ENCODE assay signal across 9 mouse cellular contexts in genomic region chr12:21318143-21318895, GRCm38 (mm10). TPM values are rescaled to one million over a fixed set of nuclear protein-coding genes. Genes with fewer than 3 reads are reported as not detected.
DNase-seq lines count a peak whose midpoint lies in the region; ATAC-seq and TF ChIP-seq lines count a peak whose summit lies in the region.
"Had no signal": no experiment of that assay in that cellular context is flagged by ENCODE, and none has a peak within 500 bp of the region (broad histone marks: within the 10 kb centered on the region; RNA-seq: fewer than 3 reads in every experiment).

No protein-coding gene starts in this region.

- H3K27me3 ChIP-seq in hindbrain, embryonic 10.5 days (ENCODE audit: insufficient read depth, poor library complexity, severe bottlenecking) = no peaks in the 10 kb centered on the region
- no peaks in the 10 kb centered on the region for H3K27me3 ChIP-seq in hindbrain, embryonic 13.5 days
- no peaks in the 10 kb centered on the region for H3K27me3 ChIP-seq in ES-Bruce4 (ENCODE audit: control insufficient read depth, insufficient read depth, low read length, poor library complexity, severe bottlenecking)

- H3K9me3 ChIP-seq in hindbrain, embryonic 10.5 days = no peaks in the 10 kb centered on the region
- H3K9me3 ChIP-seq in hindbrain, embryonic 13.5 days = no peaks in the 10 kb centered on the region
- no peaks in the 10 kb centered on the region for H3K9me3 ChIP-seq in ES-Bruce4 (replicated peaks; ENCODE audit: control insufficient read depth, insufficient read depth, low read length, poor library complexity, severe bottlenecking)

- ATAC-seq in hindbrain, embryonic 13.5 days (ENCODE audit: low FRiP score) = no peak

- WGBS in hindbrain, embryonic 10.5 days = 74% methylated on average over 12 of the region's 12 CpGs
- WGBS in hindbrain, embryonic 13.5 days = 76% methylated on average over 12 of the region's 12 CpGs

- peaks cover 71% of the 10 kb centered on the region for H3K36me3 ChIP-seq in hindbrain, embryonic 10.5 days
- peaks cover 46% of the 10 kb centered on the region for H3K36me3 ChIP-seq in hindbrain, embryonic 13.5 days
- peaks cover 17% of the 10 kb centered on the region for H3K36me3 ChIP-seq in ES-Bruce4 (ENCODE audit: control insufficient read depth, insufficient read depth, low read length, poor library complexity, severe bottlenecking)

- H3K27ac ChIP-seq in hindbrain, embryonic 10.5 days = no peak overlapping the region
- H3K27ac ChIP-seq in hindbrain, embryonic 13.5 days = no peak overlapping the region
- no peak overlapping the region for H3K27ac ChIP-seq in ES-Bruce4 (ENCODE audit: insufficient read depth, low read length)
- H3K27ac ChIP-seq in gastrocnemius, adult 2 months = no peak overlapping the region
- H3K27ac ChIP-seq: macrophage had no signal

- H3K4me1 ChIP-seq in hindbrain, embryonic 10.5 days (replicated peaks) = peaks cover 13% of the 10 kb centered on the region
- H3K4me1 ChIP-seq in hindbrain, embryonic 13.5 days (replicated peaks) = peaks cover 4% of the 10 kb centered on the region
- H3K4me1 ChIP-seq in ES-Bruce4 (ENCODE audit: control insufficient read depth, insufficient read depth, low read length) = no peaks in the 10 kb centered on the region

- H3K4me2 ChIP-seq in hindbrain, embryonic 13.5 days = no peak overlapping the region

- DNase-seq in hindbrain, embryonic 10.5 days (ENCODE audit: low spot score) = peak; percentile 66
- DNase-seq in c-Kit-positive CD71-positive TER-119-positive erythroid progenitor cells, embryonic 14.5 days (ENCODE audit: low spot score) = peak; percentile 64
- DNase-seq in gastrocnemius, adult 2 months = peak; percentile 62
- peak; percentile 34 to 55 for DNase-seq in layer of hippocampus, postnatal 36 days
- DNase-seq in naive thymus-derived CD4-positive, alpha-beta T cell, adult 2 months (ENCODE audit: low read depth) = peak; percentile 87
- DNase-seq in telencephalon, adult 2 months (ENCODE audit: low read depth, low spot score) = peak; percentile 13

- no peak overlapping the region for H3K4me3 ChIP-seq in hindbrain, embryonic 10.5 days
- H3K4me3 ChIP-seq in hindbrain, embryonic 13.5 days = no peak overlapping the region
- no peak overlapping the region for H3K4me3 ChIP-seq in ES-Bruce4 (ENCODE audit: low read depth, low read length)
- H3K4me3 ChIP-seq in gastrocnemius, adult 2 months = no peak overlapping the region

- intact Hi-C loops in gastrocnemius, adult 2 months (cut with DNase I) = no loop called here

- TF ChIP-seq POLR2A in ES-Bruce4 (IDR thresholded peaks at IDR 0.05; ENCODE audit: insufficient read depth, low read length) = no peak

- no peak overlapping the region for H3K9ac ChIP-seq in hindbrain, embryonic 13.5 days
- H3K9ac ChIP-seq in ES-Bruce4 (ENCODE audit: low read depth, poor library complexity, severe bottlenecking) = no peak overlapping the region

- peak; percentile 82 for TF ChIP-seq CTCF in ES-Bruce4 (IDR thresholded peaks at IDR 0.05; ENCODE audit: low read depth, low read length)
- peak; percentile 83 for TF ChIP-seq CTCF in gastrocnemius, adult 2 months (IDR thresholded peaks at IDR 0.05)

- TF ChIP-seq EP300 in ES-Bruce4 (IDR thresholded peaks at IDR 0.05; ENCODE audit: insufficient read depth, low read depth, low read length) = no peak

RNA-seq across cellular contexts. Expression of gene Iah1, which starts 2.1 kb away (rescaled TPM):
- 45.4 and 48.6 TPM in 2 replicates for polyA plus RNA-seq in hindbrain, embryonic 10.5 days (2016; fragmentation: Nextera tagmentation; extraction: Ambion mirVana)
- polyA plus RNA-seq in hindbrain, embryonic 13.5 days (2015; fragmentation: Nextera tagmentation; extraction: Ambion mirVana) = 37.9 and 39.3 TPM in 2 replicates
- polyA plus RNA-seq in ES-Bruce4 (2011; ENCODE audit: insufficient read depth, insufficient read length, low read depth, missing spikeins) = 30.0 and 32.5 TPM in 2 replicates
- 1 to 10 TPM; 4.5 to 6.3 TPM for total RNA-seq in gastrocnemius, adult 2 months (2021)
- 10 to 100 TPM; 14.5 to 15.3 TPM for total RNA-seq in layer of hippocampus, postnatal 36 days (2021)

RNA-seq across cellular contexts. Expression of gene Itgb1bp1, which starts 32.2 kb away (rescaled TPM):
- 44.0 and 45.7 TPM in 2 replicates for polyA plus RNA-seq in hindbrain, embryonic 10.5 days (2016; fragmentation: Nextera tagmentation; extraction: Ambion mirVana)
- 38.4 TPM in 2 replicates for polyA plus RNA-seq in hindbrain, embryonic 13.5 days (2015; fragmentation: Nextera tagmentation; extraction: Ambion mirVana)
- 21.1 and 22.5 TPM in 2 replicates for polyA plus RNA-seq in ES-Bruce4 (2011; ENCODE audit: insufficient read depth, insufficient read length, low read depth, missing spikeins)
- total RNA-seq in gastrocnemius, adult 2 months (2021) = 10 to 100 TPM; 39.0 to 42.1 TPM
- total RNA-seq in layer of hippocampus, postnatal 36 days (2021) = 10 to 100 TPM; 43.5 to 45.3 TPM

RNA-seq across cellular contexts. Expression of gene Cpsf3, which starts 33.1 kb away (rescaled TPM):
- 122 and 139 TPM in 2 replicates for polyA plus RNA-seq in hindbrain, embryonic 10.5 days (2016; fragmentation: Nextera tagmentation; extraction: Ambion mirVana)
- polyA plus RNA-seq in hindbrain, embryonic 13.5 days (2015; fragmentation: Nextera tagmentation; extraction: Ambion mirVana) = 97.7 and 98.1 TPM in 2 replicates
- polyA plus RNA-seq in ES-Bruce4 (2011; ENCODE audit: insufficient read depth, insufficient read length, low read depth, missing spikeins) = 116 and 123 TPM in 2 replicates
- total RNA-seq in gastrocnemius, adult 2 months (2021) = 10 to 100 TPM; 17.3 to 21.0 TPM
- total RNA-seq in layer of hippocampus, postnatal 36 days (2021) = 10 to 100 TPM; 50.8 to 57.0 TPM

RNA-seq across cellular contexts. Expression of gene Adam17, which starts 55.1 kb away (rescaled TPM):
- polyA plus RNA-seq in hindbrain, embryonic 10.5 days (2016; fragmentation: Nextera tagmentation; extraction: Ambion mirVana) = 31.8 and 40.7 TPM in 2 replicates
- 21.5 and 22.8 TPM in 2 replicates for polyA plus RNA-seq in hindbrain, embryonic 13.5 days (2015; fragmentation: Nextera tagmentation; extraction: Ambion mirVana)
- polyA plus RNA-seq in ES-Bruce4 (2011; ENCODE audit: insufficient read depth, insufficient read length, low read depth, missing spikeins) = 36.4 and 37.0 TPM in 2 replicates
- 10 to 100 TPM; 19.3 to 33.8 TPM for total RNA-seq in gastrocnemius, adult 2 months (2021)
- total RNA-seq in layer of hippocampus, postnatal 36 days (2021) = 10 to 100 TPM; 16.4 to 20.5 TPM

Comparison
In these comparisons a context has a peak if more than half of its experiments do, and no peak if none do; other contexts are left out.
1. DNase-seq: peak in every context shown above with its lines; median percentile 87 in naive thymus-derived CD4-positive, alpha-beta T cell, adult 2 months; 66 in hindbrain, embryonic 10.5 days; 64 in c-Kit-positive CD71-positive TER-119-positive erythroid progenitor cells, embryonic 14.5 days; 62 in gastrocnemius, adult 2 months; 44 in layer of hippocampus, postnatal 36 days; 13 in telencephalon, adult 2 months.